Mouse (Mus musculus): ENCODE results near the gene Kit.
A peak's percentile ranks its signal among the peaks of the same experiment; 100 is the strongest.

Gene Kit

GRCm38 (mm10) chr5:75632846-75633640 lies 58.3 kb downstream of the Kit start:
- DNase-seq (ENCODE audit: low read depth, low spot score), result no peak

GRCm38 (mm10) chr5:75635385-75635784 lies 60.7 kb downstream of the Kit start:
- no peak for DNase-seq (ENCODE audit: low read depth, low spot score)

GRCm38 (mm10) chr5:75640637-75641036 lies 65.9 kb downstream of the Kit start:
- no peak for DNase-seq (ENCODE audit: low read depth, low spot score)

GRCm38 (mm10) chr5:75647046-75647445 lies 72.3 kb downstream of the Kit start:
- no peak for DNase-seq (ENCODE audit: low read depth, low spot score)

DNA sequence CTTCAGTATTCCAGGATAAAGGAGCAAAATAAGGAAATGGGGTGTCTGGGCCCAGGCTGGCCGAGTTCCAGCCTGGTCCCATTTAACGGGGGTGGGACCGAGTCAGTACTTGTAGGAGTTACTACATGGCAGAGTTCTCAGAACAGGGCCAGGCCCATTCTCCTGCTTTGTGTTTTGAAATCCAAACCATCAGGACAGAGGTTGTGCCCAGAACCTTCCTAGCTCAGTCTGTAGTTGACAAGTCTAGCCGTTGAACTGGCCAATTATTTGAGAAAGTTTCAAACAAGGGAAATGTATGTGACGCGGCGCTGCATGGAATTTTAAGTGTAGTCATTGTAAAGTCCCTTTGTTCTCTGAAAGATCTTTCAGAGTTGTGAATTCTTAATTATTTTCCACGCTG lies 75.8 kb downstream of the Kit start:
- DNase-seq (ENCODE audit: low read depth, low spot score), result no peak

DNA sequence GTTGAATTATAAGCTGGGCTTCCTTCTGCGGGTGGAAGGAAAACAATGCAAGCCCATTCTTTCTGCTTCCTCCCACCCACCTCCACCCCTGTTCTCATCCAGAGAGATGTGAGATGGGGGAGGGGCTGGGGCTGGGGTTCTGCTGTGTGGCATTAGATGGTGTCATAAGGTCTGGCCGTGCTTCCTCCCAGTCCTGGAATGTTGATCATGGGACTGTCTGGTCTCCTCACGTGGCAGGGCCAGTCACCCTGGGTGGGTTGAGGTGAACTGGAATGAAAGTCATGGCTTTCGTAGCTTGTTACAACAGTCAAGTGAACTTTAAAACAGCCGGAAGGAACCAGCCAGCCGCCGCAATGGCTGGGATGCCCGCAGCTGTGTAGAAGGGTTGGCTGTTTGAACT lies 78.7 kb downstream of the Kit start:
- DNase-seq (ENCODE audit: low read depth, low spot score), result no peak

- DNase-seq (ENCODE audit: low read depth, low spot score), result no peak
These were observed 83.9 kb downstream of the Kit start for GRCm38 (mm10) chr5:75658575-75658974.

GRCm38 (mm10) chr5:75660342-75660741 lies 85.6 kb downstream of the Kit start:
- DNase-seq (ENCODE audit: low read depth, low spot score), result no peak

DNA sequence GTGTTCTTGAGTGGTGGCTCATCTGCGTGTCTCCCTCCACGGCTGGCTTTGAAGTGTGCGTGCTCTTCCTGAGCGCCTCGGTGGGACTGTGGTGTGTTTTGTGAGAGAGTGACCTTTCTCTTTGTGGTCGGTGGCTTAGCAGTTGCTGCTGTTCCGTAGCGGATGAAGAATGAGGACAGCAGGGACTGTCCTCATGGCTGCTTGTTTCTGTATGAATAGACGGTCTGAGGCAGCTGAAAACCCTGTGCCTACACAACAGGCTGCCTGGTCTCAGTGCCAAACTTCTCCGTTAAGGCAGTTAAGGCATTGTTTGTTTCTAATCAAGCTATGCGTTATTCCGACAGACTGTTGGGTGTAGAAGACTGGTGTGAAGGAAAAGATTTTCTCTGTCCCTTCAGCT lies 87.8 kb downstream of the Kit start:
- no peak for DNase-seq (ENCODE audit: low read depth, low spot score)

GRCm38 (mm10) chr5:75663768-75664167 lies 89.1 kb downstream of the Kit start:
- no peak for DNase-seq (ENCODE audit: low read depth, low spot score)

DNA sequence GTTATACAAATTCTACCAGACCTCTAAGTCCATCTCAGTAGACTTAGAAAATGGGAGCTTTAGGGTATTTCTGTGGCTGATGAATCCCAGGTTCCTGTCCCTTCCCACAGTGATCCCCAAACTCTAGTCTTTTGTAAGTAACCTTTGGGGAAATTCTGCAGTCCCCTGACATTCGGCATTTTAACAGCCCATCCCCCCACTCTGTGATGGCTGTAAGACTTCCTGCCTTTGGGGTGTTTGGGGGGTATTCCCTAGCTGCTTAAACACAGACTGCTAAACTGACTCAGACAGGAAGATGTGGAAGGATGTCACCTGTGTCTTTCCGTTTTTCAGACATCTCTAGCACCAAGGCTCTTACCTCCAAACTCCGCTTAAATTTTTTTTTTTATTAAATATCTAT lies 92.4 kb downstream of the Kit start:
- DNase-seq (ENCODE audit: low read depth, low spot score), result no peak

DNA sequence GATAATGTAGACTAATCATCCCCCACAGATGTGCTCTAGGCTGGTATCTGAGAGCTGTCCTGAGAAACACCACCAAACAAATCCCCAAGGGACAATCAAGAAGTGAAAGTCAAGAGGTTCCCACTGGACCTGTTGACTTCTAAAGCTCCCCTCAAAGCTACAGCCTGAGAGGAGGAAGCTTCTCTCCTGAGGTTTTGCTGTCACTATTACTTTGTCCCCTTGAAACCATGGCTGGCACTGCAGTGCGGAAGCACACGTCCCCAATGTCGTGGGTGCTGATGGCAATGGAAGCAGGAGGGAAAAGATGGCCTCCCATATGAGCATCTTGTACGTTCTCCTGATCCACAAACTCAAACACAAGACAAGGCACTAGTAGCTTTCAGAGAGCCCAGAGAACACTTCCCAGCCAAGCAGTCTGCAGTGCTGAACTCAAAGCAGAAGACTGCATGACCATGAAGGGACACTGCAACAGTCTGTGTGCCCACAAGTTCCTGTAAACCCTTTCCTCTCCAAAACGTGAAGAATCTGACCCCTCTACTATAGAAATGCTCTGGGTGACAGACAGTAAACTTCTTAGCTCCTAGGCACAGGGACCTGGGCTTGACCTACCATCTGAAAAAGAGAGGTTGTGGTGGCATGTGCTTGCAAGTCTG lies 96.5 kb downstream of the Kit start:
- DNase-seq (ENCODE audit: low read depth, low spot score), result no peak

DNA sequence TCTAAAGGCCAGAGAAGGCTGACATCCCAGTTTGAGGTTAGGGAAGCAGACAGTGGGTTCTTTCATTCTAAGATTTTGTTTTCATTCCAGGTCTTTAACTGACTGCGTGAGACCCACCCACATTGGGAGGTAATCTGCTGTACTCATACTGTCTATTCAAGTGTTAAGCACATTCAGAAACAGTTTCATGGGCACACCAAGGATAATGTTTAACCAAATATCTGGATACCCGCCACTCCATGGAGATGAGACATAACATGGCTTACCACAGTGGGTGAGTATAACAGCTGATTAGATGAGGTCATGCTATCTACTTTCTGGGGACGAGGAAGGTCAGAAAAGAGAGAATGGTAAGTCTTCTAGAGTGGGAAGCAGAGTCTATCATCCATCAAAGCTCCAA lies 101.3 kb downstream of the Kit start:
- DNase-seq (ENCODE audit: low read depth, low spot score), result no peak

GRCm38 (mm10) chr5:75679896-75680295 lies 105.2 kb downstream of the Kit start:
- DNase-seq (ENCODE audit: low read depth, low spot score), result no peak

DNA sequence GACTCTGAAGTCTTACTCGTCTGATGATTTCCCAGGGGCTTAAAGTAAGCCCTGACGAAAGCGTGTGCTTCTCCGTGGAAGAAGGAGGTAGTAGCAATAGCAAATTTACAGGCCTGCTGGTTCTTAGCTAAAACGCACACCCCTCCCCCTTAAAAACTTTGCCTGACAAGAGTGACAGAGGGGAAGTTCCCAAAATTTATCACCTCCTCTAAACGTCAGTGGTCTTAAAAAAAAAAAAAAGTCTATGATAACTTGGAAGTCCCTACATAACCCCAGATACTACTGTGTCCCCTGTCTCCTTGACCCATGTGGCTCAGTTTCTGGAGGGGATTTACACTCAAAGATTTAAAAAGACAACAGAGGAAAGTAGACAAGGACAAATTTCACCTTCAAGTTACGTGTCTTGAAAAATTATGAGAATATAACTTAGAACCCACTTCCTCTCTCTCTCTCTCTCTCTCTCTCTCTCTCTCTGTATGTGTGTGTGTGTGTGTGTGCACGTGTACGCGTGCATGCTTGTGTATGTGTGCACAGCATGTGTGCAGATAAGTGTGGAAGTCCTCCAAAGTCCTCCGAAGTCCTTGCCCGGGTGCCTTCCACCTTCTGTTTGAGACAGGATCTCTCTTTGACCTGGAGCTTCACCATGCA lies 120.6 kb downstream of the Kit start:
- no peak for DNase-seq (ENCODE audit: low read depth, low spot score)

DNA sequence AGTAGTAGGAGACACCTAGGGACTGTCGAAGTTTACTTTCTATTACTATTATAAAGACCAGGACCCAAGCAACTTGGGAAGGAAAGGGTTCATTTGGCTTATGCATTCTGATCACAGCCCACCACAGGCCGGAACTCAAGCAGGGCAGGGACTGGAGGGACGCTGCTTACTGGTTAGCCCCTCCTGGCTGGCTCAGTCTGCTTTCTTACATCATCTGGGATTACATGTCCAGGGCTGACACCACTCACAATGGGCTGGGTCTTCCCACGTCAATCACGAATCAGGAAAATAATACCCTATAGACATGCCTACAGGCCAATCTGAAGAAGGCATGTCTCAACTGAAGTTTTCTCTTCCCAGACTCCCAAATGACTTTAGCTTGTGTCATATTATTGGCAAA lies 122.2 kb downstream of the Kit start:
- DNase-seq (ENCODE audit: low read depth, low spot score), result no peak

DNA sequence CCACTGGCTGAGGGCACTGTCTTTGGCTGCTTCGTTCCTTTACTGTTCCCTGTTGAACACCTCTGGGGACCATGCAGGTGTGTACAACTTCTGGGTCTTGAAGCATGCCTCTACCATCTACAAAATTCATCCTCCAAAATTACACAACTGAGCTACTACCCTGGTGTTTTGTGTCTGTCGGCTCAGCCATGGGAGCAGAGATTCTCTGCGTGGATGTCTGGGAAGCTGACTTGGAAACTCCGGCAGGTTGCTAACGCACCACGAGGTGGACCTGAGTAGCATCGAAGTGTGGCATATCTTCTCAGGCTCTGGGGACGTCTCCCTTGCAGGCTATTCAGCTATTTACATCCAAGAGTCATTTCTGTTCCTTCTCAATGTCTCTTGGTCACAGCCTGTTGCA lies 123.8 kb downstream of the Kit start:
- DNase-seq (ENCODE audit: low read depth, low spot score), result no peak

DNA sequence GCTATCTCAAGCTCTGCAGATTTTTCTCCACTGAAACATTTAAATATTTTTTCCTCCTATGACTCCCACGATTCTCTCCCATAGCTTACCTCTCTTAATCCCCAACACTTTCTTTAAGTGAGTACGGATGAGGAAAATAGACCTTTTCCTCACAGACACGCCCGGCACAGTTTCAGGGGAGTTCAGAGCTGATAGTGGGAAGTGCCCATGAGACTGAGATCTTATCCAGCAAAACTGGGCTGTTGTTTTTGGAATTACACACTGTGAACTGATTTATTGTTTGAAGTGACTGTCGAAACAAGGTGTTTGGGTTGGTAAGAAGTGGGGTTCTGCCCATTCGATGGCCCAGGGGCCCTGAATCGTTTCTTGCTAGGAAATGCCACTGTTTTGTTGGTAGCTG lies 124.4 kb downstream of the Kit start:
- DNase-seq (ENCODE audit: low read depth, low spot score), result no peak

GRCm38 (mm10) chr5:75699516-75699915 lies 124.8 kb downstream of the Kit start:
- DNase-seq (ENCODE audit: low read depth, low spot score), result no peak

DNA sequence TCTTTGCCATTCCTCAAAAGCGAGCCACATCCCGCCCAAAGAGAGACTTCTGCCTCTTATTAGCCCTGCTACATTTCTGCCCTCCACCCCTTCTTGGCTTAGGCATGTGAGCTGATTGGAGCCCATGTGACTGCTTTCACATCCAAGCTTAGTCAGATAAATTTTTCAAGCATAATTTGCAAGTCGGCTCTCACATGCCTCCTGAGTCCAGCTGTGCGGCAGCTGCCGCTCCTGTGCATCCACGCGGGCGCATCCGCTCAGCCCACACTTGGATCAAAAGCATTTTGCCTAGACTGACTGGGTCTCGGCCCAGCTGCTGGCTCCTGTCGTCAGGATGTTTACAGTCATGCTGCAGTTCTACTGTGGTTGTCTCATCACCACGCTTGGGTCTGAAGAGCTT lies 126.9 kb downstream of the Kit start:
- DNase-seq (ENCODE audit: low read depth, low spot score), result no peak

DNA sequence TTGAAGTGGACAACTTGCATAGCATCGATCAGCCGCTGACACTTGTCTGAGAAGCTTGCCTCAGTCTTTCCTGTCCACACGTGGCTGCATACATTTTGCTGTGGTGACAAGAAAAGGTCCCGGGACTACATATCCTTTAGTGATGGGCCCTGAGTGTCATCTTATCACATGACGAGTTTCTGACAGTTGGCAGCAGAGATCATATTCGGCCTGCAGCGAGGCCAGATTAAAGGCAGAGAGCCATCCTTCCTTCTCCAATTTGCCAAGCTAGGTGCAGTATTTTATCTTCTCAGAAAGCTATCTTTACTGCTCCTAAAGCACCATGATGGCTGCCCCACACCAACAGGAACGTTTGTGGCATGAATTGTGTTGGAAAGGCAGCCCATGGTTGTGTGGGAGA lies 127.4 kb downstream of the Kit start:
- no peak for DNase-seq (ENCODE audit: low read depth, low spot score)

GRCm38 (mm10) chr5:75704584-75705175 lies 130.0 kb downstream of the Kit start:
- peak; percentile 17 for DNase-seq (ENCODE audit: low read depth, low spot score)

DNA sequence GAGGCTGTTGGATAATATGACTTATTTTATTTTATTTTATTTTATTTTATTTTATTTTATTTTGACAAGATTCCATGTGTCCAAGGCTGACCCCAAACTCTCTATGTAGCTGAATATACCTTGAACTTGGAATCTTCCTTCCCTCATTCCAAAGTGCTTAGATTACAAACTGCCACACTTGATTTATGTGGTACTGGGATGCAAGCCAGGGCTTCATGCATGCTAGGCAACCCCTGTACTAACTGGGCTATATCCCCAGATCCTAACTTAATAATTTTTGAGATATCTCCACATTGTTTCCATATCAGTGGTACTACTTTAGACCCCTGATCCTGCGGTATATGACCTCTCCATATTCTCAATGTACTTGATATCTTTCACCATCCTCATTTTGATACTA lies 130.7 kb downstream of the Kit start:
- DNase-seq (ENCODE audit: low read depth, low spot score), result peak; percentile 23
